Mouse (Mus musculus): ENCODE measurements around the gene Vkorc1l1.

GRCm38 (mm10) chr5:130001356-130001987, 59.7 kb downstream of the Vkorc1l1 start:
- TF ChIP-seq CTCF (IDR thresholded peaks at IDR 0.05; ENCODE audit: low read depth, low read length) (no peak), GATA2 (IDR thresholded peaks at IDR 0.05; ENCODE audit: borderline replicate concordance, low read depth, low read length) (no peak), GATA1 (IDR thresholded peaks at IDR 0.05; ENCODE audit: borderline replicate concordance, low read length) (no peak), TAL1 (conservative IDR thresholded peaks at IDR 0.05; ENCODE audit: low read depth, low read length) (no peak)

All from G1E (cell line).